Mouse (Mus musculus) mouse embryonic stem cell (cell line): Measurements from ENCODE around the gene Spata2l.
"Not testable (repeated sequence)": the region's sequence is repeated elsewhere in the genome, so short reads cannot be mapped to it uniquely, and the experiment has no call there.

ENCODE experiments used
- in situ Hi-C, 2 experiments: fragments of 300-500 bp; cut with MboI; formaldehyde crosslinking; loops; 1 replicate in 1 of 2; 3 replicates in 1 of 2; pipeline ENCODE4 v1.14.3; 2019 to 2020; ENCODE audit warnings: low sequenced_read_pairs in 2 of 2, low pct_unique_long_range_greater_than_20kb in 1 of 2, mixed read lengths in 1 of 2; ENCODE audit not compliant: unreplicated experiment in 1 of 2

Gene Spata2l

DNA sequence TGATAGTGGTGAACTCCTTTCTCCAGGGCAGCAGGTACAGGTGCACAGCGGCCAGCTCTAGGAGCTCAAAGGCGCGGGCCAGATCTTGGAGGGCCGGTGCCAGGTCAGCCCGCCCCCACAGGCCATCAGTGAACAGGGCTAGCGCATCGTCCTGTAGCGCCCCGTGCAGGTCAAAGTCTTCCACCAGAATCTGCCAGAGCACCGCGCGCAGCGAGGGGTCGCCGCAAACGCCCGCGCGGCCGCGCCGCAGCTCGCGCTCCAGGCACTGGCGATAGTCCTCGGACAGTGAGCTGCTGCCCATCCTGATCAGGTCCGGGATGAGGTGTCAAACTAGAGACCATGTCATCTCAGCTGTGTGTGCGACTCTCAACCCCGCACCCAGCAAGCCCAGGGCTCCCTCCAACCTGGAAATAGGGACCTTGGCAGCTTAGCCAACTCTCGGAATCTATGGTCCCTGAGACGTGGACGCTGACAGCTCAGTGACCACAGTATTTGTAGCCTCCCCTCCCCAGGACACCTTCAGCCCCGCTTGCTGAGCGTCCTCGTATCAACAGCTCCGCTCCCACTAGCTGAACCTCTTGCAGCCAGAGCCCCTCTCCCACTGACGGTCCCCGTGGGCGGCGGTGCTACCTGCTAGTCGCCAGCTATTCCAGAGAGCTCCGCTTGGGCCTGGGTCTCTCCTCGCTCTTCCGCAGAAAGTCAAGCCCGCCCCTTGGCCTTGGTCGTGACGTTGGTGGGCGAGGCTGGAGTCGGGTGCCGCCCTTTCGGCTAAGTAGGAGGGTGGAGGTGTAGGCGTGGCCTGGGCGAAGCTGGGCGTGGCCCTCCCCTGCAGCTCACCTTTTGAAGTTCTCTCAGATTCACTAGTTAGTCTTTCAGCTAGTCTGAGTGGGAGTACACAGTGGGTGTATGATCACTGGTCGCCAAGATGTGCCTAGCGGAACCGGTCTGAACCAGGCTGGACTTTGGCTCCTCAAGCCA is at the start of gene Spata2l:
TSS of gene Spata2l (minus strand) at position 714 of the 978 bp plus-strand sequence.
- in situ Hi-C loops = no loop called here

DNA sequence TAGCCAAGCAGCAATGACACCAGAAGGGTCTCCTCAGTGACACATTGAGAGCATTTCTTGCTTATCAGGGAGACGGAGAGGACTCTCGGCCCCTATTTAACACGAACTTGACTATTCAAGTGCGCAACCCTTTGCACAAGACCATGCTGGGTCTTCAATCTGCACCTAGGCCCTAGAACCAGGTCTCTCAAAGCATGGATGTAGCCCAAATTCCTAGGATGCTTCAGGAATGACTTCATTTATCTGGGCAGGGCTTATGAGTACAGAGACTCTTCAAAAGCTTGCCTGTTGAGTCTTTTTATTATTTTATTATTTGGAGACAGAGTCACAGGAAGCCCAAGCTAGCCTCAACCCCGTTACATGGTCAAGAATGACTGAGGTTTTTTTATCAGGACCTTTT is 48.5 kb upstream of the Spata2l start:
- in situ Hi-C loops = no loop called here

DNA sequence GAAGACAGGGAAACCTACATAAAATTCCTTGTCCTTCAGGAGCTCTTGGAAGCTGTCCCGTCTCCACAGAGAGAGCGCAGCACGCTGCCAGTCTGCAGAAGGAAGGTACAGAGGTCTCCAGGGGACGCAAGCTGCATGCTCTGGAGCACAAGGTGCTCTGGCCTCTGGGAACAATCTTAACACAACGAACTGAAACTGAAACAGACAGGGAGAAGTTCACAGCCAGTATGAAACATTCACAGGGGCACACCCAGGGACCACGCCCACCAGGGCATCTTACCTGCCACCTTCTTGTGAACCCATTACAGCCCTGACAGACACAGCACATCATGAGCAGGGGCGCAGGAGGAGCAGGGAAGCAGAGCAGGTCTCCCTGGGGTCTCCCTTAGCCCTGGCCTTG is 48.0 kb upstream of the Spata2l start:
- in situ Hi-C loops = no loop called here

DNA sequence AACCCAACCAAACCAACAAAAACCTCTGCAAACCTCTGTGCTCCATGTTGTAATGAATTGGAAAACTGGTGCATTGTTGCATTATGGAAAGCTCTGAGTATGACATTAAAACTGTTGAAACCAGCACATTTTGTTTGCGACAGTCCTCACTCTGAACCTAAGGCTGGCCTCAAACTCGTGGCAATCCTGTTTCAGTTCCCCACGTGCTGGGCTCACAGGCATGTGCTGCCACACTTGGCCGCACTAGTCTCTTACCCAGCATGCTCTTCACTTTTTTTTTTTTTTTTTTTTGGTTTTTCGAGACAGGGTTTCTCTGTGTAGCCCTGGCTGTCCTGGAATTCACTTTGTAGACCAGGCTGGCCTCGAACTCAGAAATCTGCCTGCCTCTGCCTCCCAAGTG is 47.0 kb upstream of the Spata2l start:
- in situ Hi-C loops = not testable (repeated sequence)

DNA sequence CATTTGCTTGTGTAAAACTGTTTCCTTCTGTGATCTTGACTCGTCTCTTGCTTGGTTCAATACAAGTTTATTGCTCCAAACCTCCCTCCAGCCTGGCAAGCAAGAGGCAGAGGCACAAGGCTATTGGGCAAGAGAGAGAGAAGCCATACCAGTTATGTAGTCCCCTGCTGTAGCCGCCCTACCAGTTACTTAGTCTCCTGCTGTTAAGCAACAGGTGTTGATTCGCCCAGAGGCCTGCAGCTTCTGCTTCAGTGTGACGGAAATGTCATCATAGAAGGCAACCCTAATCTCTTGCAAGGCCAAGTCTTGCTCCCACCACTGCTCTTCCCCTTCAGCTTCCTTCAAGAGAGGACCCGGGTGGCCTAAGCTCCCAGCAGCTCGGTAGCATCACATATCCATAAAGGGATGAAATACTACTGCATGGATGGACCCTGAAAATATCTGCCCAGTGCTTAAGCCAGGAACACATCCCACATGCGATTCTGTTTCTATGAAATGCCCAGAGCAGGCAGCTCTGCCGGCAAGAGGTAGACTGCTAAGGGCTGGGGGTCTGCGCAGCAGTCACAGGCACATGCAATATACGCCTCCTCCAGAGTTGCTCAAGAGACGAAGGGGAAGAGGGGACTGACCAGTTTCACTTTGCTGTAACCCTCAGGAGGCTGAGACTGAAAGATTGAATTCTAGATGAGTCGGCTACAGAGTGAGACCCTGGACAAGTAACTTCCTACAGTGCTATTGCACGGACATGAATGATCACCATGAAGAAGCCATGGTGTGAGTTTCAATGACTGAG is 44.5 kb upstream of the Spata2l start:
- in situ Hi-C loops = no loop called here

DNA sequence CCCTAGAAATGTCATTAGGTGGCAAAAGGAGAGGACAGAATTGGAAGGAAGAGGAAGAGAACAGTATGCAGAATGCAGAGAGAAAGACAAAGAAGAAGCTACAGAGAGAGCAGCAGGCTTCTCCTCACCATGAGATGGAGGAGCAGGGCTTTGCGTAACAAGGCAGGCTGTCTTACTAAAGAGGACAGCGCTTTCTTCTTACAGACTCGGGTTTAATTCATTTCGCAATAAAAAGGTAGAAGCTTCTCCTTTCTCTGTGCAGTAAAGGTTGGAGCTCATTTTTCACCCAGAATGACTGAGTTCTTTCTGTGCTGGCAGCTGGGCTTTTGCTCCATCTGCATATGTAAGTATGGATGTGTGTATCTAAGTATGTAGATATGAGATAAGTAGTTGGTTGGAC is 43.8 kb upstream of the Spata2l start:
- in situ Hi-C loops = no loop called here

DNA sequence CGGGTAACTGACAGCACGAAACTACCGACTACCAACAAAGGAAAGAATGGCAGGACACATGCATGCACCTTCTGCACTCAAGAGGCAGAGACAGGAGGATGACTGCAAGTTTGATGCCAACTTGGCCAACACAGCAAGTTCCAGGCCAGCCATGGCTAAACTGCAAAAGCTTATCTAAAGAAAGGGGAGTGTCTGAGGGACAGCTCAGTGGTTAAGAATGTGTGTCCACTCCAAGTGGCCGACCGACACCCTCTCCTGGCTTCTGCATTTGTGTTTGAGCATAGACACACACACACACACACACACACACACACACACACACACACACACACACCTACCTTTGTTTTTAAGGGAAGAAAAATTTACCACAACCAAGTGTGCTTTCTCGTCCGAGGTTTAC is 42.4 kb upstream of the Spata2l start:
- in situ Hi-C loops = no loop called here

DNA sequence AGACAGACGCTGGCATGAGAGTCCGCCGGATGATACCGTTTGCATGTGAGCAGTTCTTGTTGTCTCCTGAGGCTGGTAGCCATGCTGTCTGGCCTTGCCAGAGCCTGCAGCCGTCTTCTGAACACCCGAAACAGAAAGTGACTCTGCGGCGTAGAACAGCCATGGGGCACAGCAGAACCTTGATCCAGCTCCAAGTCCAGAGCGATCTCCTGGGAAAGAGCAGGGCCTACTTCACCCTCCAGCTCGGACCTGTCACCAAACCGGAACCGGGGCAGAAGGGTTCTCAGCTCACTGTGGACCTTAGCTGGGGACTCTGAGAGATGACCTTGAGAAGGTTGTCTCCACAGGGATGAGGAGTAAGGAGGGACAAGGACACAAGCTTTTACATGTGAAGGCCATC is 39.1 kb upstream of the Spata2l start:
- in situ Hi-C loops = no loop called here

DNA sequence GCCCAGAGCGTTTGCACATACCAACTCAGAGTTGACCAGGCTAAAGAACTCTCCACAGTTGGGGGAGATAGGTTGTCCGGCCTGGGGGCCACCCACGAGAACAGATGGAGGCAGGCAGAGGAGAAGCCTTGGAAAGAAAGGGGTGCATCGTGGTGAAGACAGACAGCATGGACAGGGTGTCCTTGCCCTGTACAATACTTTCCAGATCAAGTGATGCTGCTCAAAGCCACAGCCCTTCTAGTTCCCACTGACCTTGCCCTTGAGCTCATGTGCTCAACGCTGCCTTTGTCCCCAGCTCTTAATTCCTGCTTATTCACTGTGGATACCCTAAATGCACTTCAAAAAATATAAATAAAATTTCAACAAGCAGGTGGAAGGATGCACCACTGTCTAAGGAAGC is 38.4 kb upstream of the Spata2l start:
- in situ Hi-C loops = no loop called here

DNA sequence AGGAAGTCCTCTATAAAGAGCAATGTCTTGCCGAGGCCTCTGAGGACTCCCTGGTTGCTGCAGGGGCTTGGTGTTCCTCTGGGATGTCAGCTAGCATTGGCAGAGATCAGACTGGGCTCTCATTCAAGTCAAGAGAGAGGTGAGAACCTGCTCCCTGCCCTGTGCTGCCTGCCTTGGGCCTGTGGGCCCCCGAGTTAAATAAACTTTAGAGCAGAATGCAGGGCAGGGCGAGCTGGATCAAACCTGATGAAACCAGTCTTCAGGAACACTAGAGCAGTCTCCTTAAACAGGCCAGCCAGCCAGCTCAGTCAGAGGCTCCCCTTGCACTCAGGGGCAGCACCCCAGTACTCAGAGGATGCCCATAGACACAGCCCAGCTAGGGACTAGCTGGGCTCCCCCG is 35.9 kb upstream of the Spata2l start:
- in situ Hi-C loops = no loop called here

DNA sequence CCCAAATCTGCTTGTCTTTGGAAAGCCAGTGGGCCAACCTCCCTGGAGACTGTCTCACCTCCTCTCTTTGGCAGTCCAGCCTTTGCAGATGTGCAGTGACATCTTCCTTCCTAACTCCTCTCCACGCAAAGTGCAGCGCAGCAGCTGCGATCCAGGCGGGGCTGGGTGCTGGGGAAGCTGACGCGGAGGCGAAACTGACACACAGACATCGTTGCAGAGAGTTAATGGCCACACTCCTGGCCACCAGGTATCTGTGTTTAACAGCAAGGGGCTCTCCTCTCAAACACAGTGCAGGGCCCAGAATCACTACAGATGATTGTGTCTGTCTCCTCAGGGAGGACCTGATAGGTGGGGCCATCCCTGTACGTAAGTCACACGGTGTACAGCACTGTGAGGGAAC is 35.1 kb upstream of the Spata2l start:
- in situ Hi-C loops = no loop called here

DNA sequence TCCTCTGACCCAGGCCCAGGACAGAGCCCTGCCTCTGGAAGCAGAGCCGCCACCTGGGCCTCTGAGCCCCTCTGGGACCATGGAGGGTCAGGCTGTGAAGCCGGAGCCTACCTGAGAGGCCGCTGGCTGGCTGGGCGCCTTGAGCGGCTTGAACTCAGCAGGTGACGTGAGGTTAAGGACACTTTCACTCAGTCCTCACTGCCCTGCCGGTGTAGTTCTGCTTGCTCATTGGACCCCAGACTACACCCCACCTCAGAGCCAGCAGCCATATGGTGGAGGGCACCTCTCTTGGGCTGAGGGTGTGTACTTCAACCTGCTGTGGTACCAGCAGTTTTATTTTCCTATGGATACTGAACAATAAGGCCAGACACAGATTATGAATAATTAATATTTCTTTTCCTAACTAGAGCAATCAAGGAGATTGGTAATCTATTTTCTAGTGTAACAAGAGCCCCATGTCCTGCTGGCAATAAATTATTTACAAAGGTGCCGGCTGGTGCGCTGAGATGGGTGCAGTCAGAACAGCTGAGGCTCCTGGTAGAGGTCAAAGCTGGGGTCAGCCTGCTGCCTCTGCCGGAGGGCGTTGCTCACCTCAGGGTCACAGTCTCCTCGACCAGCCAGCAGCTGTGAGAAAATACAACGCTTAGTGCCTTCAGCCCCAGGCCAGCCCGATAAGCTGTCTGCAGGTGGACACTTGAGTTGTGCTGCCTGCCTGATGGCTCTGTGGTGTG is 32.1 kb upstream of the Spata2l start:
- in situ Hi-C loops = no loop called here

DNA sequence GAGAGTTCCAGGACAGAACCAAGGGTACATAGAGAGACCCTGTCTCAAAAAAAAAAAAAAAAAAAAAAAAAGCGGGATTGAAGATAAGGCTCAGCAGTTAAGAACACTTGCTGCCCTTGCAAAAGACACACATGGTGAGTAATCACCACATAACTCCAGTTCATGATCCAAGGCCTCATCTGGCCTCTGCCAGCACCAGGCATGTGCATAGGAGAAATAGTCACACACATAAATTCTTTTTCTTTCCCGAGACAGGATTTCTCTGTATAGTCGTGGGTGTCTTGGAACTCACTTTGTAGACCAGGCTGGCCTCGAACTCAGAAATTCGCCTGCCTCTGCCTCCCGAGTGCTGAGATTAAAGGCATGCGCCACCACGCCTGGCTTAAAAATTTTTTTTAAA is 21.6 kb upstream of the Spata2l start:
- in situ Hi-C loops = not testable (repeated sequence)

DNA sequence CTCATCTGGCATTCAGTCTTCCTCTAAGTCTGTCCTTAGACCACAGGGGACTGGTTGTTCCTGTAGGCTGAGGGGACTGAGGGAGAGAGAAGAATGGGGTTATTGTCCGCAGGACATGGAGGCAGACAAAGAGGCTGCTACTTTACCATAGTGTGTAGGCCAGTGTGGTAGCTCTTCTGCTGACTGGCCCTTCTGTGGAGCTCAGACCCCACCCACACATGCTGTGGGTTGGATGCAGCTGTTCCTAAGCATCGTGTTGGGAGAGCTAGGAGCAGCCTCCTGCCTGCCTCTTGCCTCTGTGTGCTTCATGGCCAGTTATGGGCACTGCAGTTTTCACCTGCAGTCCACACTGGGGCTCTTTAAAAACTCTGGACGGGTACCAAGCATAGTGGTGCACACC is 21.1 kb upstream of the Spata2l start:
- in situ Hi-C loops = no loop called here

DNA sequence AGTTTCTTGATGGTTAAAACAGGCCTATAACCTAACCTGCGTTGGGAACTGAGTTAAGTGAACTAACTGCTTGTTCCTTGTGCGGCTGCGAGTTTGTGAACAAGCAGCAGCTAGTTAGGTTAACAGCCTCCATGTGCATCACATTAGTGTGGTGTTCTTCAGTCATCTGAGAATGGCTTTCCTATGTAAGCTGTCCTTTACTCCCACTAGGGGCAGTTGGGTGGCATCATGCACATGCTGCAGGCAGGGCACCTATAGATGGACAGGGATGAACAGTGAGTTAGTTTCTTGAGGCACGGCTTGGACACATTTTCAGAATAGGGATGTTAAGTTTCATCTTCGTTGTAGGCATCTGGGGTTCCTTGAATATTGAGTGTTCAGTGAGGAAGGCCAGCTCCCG is 19.1 kb upstream of the Spata2l start:
- in situ Hi-C loops = no loop called here

DNA sequence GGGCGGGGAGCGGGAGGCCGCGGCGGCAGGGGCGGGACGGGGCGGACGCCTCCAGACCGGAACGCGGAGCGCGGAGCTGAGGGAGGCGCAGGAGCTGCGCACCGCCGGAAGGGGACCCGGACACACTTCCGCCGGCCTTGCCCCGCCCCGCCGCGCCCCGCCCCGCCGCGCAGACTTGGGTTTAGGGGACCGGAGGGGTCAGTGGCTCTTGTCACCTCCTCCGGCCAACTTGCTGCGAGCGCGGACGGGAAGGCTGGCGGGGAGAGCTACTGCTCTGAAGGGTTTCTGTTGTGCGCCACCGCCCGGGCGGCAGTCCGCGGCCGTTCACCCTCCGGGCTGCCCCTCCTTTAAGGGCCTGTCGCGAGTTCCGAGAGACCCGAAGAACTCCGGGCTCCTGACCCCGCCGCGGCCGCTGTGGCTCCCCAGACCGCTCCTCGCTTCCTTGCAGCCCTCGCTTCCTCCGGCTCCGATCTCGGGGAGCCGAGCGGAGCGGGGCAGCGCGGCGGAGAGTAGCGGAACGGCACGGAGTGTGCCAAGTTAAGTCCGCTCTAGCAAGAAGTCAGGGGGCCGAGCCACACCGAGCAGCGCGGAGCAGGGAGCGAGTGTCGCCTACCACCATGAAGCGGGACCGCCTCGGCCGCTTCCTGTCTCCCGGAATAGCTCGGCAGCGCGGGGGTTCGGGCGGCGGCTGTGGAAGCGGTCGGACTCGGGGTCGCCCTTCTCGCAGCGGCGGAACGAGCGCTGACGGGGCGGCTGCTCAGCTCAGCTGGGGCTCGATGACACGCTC is 18.3 kb upstream of the Spata2l start, which contains the start of the genes Zfp276 and Vps9d1:
TSS of gene Zfp276 (plus strand) at position 97 of the 787 bp plus-strand sequence.
TSS of gene Vps9d1 (minus strand) at position 250 of the 787 bp plus-strand sequence.
- in situ Hi-C loops = no loop called here

DNA sequence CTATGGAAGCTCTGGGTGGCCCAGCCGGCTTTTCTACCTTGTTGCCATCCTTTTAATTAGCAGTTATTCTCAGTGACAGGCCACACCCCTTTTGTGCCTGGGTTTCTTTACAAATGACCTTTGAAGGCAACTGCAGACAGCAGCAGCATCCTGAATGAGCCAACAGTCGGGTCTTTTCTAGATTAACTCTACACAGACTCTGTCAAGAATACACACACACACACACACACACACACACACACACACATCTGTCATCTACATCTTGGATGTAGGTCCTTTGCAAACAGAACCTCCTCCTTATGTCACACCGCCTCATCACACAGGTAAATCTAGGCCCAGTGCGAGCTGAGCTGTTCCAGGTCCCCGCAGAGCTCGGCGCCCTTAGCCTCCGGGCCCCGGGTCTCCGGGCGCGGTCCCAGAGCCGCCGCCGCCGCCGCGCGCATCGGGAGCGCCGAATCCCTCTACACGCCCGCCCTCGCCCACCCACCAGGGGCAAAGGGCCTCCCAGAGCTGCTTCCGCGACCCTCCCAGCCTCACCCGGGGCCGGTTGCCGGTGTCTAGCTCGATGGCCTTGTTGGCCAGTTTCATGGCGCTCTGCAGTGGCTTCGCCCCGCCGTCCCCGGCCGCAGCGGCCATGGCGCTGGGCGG is 17.5 kb upstream of the Spata2l start:
- in situ Hi-C loops = no loop called here

DNA sequence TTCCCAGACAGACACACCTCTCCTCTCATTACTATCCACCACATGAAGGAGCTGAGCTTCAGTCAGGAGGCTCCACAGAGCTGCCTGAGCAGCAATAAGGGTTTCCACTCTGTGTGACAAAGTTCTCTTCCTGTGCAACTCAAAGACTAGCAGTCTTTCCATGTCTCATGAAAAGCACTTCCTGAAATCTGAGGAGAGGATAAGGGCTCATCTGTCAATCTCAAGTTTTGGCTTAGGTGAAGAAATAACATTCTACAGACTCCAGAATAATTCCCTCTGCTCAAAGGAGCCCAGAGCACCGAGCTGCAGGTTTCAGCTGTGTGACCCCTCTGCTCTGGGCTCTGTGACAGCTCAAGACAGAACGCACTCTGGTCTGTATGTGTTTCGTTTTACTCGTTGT is 16.9 kb upstream of the Spata2l start:
- in situ Hi-C loops = no loop called here
